Mouse (Mus musculus) megakaryocyte, embryonic 14.5 days (primary cell): ENCODE measurements around the gene Slc39a11. TPM values are rescaled to one million over a fixed set of nuclear protein-coding genes. Genes with fewer than 3 reads are reported as not detected.

Experiments
- H3K27me3 ChIP-seq: replicated peaks from 2 replicates; pipeline ENCODE3; 2012; ENCODE audit warnings: inconsistent platforms
- H3K36me3 ChIP-seq: replicated peaks from 2 replicates; pipeline ENCODE3; 2012; ENCODE audit warnings: low read length, inconsistent platforms, mixed read lengths
- H3K4me1 ChIP-seq: 2 replicates; pipeline ENCODE4 v1.6.1; 2012; ENCODE audit warnings: inconsistent platforms
- H3K4me3 ChIP-seq: replicated peaks from 2 replicates; pipeline ENCODE3; 2012; ENCODE audit warnings: moderate library complexity, mild to moderate bottlenecking, inconsistent platforms
- H3K9me3 ChIP-seq: 2 replicates; pipeline ENCODE4 v1.6.1; 2012; ENCODE audit warnings: inconsistent platforms
- FLI1 ChIP-seq: IDR thresholded peaks from 2 replicates; pipeline ENCODE4 v1.6.1; 2012; ENCODE audit warnings: low read length, inconsistent platforms, mixed read lengths
- GATA1 ChIP-seq: IDR thresholded peaks from 3 replicates; pipeline ENCODE4 v1.6.1; 2012; ENCODE audit warnings: mixed read lengths, low read length, inconsistent platforms, borderline replicate concordance
- polyA plus RNA-seq: library from polyadenylated mRNA; stranded (reverse); fragments of >175 nt; gene quantifications from 2 replicates; pipeline ENCODE4 v1.2.3, GENCODE M21; 2012; ENCODE audit warnings: low replicate concordance; ENCODE audit not compliant: insufficient read depth

The Slc39a11 gene
- polyA plus RNA-seq, 1 experiment, result 20.6 TPM

DNA sequence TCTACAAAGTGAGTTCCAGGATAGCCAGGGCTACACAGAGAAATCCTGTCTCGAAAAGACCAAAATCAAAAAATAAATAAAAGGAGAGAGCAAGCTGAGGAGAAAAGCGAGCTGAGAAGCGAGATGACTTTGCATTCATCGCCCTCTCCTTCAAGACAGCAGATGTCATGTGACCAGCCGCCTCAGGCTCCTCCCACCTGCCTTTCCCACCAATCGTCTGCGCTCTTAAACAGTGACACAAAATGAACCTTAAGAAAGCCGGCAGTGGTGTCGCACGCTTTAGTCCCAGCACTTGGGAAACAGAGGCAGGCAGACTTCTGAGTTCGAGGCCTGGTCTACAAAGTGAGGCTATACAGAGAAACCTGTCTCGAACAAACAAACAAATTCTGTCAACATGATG, 42.3 kb downstream of the Slc39a11 start:
- Histone ChIP-seq H3K9me3 (peaks cover 55% of the 10 kb centered on the region), H3K4me3 (no peak overlapping the region), H3K4me1 (no peaks in the 10 kb centered on the region), H3K36me3 (no peaks in the 10 kb centered on the region), H3K27me3 (peaks cover 11% of the 10 kb centered on the region)
- no peak for TF ChIP-seq GATA1

GRCm38 (mm10) chr11:113601616-113602343, 48.1 kb downstream of the Slc39a11 start:
- Histone ChIP-seq H3K36me3 (no peaks in the 10 kb centered on the region), H3K4me3 (no peak overlapping the region), H3K27me3 (peaks cover 4% of the 10 kb centered on the region), H3K4me1 (no peaks in the 10 kb centered on the region), H3K9me3 (peaks cover 40% of the 10 kb centered on the region)
- no peak for TF ChIP-seq FLI1

DNA sequence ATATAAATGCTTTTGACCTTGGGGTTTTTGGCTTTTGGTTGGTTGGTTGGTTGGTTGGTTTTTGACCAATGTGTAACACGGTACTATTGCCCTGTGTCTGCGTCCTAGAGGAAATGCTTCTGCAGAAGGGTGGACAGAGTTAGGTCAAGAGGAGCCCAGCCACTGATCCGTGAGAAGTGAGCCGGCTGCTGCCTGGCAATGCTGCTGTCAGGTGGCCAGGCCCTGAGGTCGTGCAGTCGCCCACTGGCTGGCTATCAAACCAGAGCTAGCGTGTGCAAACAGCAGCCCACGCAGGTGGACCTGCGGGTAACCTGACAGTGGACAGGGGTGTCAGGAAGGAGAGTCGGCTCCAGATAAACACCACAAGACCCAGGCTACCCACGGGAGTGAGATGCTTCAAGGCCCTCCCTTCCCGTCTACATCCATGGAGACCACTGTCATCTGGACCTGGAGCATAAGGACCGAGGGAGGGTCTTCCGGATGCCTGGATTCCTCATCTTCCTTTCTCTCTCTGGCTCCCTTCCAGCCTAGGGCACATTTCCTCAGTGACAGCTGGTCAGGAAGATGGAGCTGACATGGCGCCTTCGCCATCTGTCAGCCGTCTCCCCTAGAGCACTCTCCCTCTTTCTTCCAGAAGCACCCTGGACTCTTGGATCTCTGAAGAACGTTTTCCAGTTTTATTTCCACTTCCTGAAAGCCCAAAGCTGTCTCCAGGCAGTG, 49.2 kb downstream of the Slc39a11 start:
- Histone ChIP-seq H3K4me3 (no peak overlapping the region), H3K9me3 (peaks cover 30% of the 10 kb centered on the region)

DNA sequence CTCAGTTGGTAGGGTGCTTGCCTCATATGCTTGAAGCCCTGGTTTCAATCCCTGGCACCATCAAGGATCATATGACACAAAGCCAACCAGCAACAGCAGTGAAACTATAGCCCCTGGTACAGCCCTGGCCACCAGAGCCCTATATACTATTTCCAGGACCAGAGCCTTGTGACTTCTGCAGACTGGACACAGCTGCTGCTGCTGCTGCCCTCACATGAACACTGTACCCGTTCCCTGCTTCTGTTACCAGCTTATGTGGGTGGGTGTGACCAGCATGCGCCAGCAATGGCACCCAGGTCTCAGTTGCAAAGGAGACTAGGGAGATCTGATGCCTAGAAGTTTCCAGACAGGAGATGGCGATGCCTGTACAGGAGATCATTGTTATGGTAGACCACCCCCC, 52.2 kb downstream of the Slc39a11 start:
- Histone ChIP-seq H3K27me3 (peaks cover 3% of the 10 kb centered on the region), H3K4me1 (no peaks in the 10 kb centered on the region), H3K36me3 (no peaks in the 10 kb centered on the region), H3K4me3 (no peak overlapping the region), H3K9me3 (0 out of 2 replicates have a peak, but pooled peaks cover 3% of the 10 kb centered on the region)
- TF ChIP-seq GATA1 (no peak), FLI1 (no peak)

More for the DNA sequence above, 49.2 kb downstream of the Slc39a11 start:
- no peaks in the 10 kb centered on the region for H3K4me1 ChIP-seq
- TF ChIP-seq FLI1 (no peak), GATA1 (no peak)
- H3K27me3 ChIP-seq, result peaks cover 3% of the 10 kb centered on the region
- no peaks in the 10 kb centered on the region for H3K36me3 ChIP-seq

- TF ChIP-seq GATA1 (no peak), FLI1 (no peak)
These were observed 54.7 kb downstream of the Slc39a11 start for GRCm38 (mm10) chr11:113595144-113595543.

GRCm38 (mm10) chr11:113588936-113589335, 60.9 kb downstream of the Slc39a11 start:
- H3K27me3 ChIP-seq, result no peaks in the 10 kb centered on the region
- no peak overlapping the region for H3K4me3 ChIP-seq
- H3K9me3 ChIP-seq, result no peaks in the 10 kb centered on the region
- TF ChIP-seq GATA1 (no peak), FLI1 (no peak)
- H3K36me3 ChIP-seq, result no peaks in the 10 kb centered on the region
- H3K4me1 ChIP-seq, result no peaks in the 10 kb centered on the region

More at GRCm38 (mm10) chr11:113595144-113595543, 54.7 kb downstream of the Slc39a11 start:
- H3K36me3 ChIP-seq, result no peaks in the 10 kb centered on the region
- no peaks in the 10 kb centered on the region for H3K4me1 ChIP-seq
- peaks cover 3% of the 10 kb centered on the region for H3K27me3 ChIP-seq
- H3K9me3 ChIP-seq, result no peaks in the 10 kb centered on the region
- H3K4me3 ChIP-seq, result no peak overlapping the region

DNA sequence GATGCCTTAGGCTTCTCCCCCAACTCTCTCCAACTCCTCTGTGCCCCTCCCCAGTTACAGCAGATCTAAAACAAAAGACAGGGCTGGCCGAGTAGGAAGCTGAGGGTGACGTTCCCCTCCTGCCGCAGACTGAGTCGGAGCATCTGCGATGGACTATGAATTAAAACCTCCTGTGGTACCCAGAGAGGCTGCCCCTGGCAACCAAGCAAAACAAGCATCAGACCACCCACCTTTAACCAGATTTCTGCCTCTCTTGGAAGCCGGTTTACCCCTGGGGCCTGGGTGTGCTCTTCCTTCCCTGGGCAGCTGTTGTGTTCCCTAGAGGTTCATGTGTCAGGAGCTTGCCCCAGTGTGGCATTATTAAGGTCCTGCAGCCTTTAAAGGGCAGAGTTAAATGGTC, 63.5 kb downstream of the Slc39a11 start:
- no peaks in the 10 kb centered on the region for H3K36me3 ChIP-seq
- H3K4me3 ChIP-seq, result no peak overlapping the region
- no peaks in the 10 kb centered on the region for H3K27me3 ChIP-seq
- H3K9me3 ChIP-seq, result no peaks in the 10 kb centered on the region
- no peak for TF ChIP-seq FLI1
- no peak for TF ChIP-seq GATA1
- no peaks in the 10 kb centered on the region for H3K4me1 ChIP-seq

DNA sequence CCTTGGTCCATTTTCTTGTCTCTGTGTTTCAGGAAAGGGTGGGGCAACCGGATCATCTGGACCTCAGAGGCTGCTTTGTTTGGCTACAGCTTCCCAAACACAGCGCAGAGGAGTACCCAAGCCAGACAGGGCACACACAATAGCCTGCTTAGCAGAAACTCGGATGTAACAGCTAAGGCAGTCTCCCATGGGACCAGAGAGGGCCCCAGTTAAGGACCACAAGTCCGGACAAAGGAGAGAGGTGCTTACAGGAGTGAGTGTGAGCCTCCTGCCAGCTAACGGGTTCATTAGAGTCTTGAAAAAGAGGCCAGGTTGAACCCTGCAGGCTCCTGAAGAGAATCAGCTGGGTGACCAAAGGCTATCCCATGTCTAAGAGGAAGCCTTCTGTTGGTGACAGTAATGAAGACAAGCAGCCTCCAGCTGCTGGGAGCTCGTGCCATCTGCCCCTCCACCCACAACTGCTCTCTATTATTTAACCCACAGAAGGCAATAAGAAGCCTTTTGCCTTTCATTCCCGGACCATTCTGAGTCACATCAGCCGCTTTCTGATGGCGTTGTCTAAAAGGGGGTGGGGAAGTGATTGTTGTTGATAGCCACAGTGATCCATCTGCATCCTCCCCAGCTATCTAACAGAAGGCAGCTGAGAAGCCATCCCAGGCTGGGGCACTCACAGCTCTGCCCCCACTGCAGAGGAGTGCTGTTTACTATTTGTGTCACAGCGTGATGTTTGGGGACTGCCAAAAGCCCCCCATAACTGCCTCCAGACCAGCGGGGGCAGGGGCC, 65.8 kb downstream of the Slc39a11 start:
- H3K4me1 ChIP-seq, result no peaks in the 10 kb centered on the region
- H3K27me3 ChIP-seq, result peaks cover 3% of the 10 kb centered on the region
- TF ChIP-seq GATA1, result no peak
- TF ChIP-seq FLI1, result no peak
- H3K9me3 ChIP-seq, result no peaks in the 10 kb centered on the region
- no peaks in the 10 kb centered on the region for H3K36me3 ChIP-seq
- no peak overlapping the region for H3K4me3 ChIP-seq

DNA sequence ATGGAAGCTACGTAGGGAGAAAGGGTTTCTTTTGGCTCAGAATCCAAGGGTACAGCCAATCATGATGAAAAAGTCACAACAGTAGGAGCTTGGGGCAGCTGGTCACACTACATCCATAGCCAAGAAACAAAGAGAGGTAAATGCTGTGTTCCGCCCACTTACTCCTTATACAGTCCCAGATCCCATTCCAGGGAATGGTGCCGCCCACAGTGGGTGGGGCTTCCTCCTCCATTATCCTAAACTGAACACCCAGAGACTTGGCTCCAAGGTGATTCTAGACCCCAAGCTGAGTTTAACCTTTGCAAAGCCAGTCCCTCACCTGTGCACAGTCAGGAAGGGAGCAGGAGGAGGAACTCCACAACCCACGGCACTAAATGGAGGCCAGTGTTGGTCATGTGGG, 72.7 kb downstream of the Slc39a11 start:
- H3K4me3 ChIP-seq, result no peak overlapping the region
- H3K27me3 ChIP-seq, result peaks cover 8% of the 10 kb centered on the region
- peaks cover 3% of the 10 kb centered on the region; the same call in 1 of the 2 replicates for H3K4me1 ChIP-seq
- no peak for TF ChIP-seq FLI1
- TF ChIP-seq GATA1, result no peak
- no peaks in the 10 kb centered on the region for H3K9me3 ChIP-seq
- no peaks in the 10 kb centered on the region for H3K36me3 ChIP-seq
